Mouse (Mus musculus) intestine, embryonic 14.5 days (tissue): ENCODE results near the gene Slco3a1. TPM values are rescaled to one million over a fixed set of nuclear protein-coding genes. Genes with fewer than 3 reads are reported as not detected.

Experiments used
- ATAC-seq: fragments of 200-750 bp; cut with Nextera tagmentation; replicated peaks from 2 replicates; pipeline ENCODE4 v1.8.0; 2017; ENCODE audit warnings: low read depth, moderate number of reproducible peaks, moderate TSS enrichment, moderate library complexity; ENCODE audit not compliant: low FRiP score, low TSS enrichment
- DNase-seq: peaks from one replicate; pipeline ENCODE4 v3.0.0-alpha.2; 2018; ENCODE audit warnings: low spot score
- H3K27ac ChIP-seq: fragments of 300-500 bp; sonication (generic); 2 replicates; pipeline ENCODE4 v1.5.1; 2014; ENCODE audit warnings: low read depth, mild to moderate bottlenecking, control low read depth
- H3K27me3 ChIP-seq: fragments of 300-500 bp; sonication (generic); replicated peaks from 2 replicates; pipeline ENCODE4 v1.6.1; 2014; ENCODE audit warnings: low read length, control low read depth; ENCODE audit not compliant: control insufficient read depth, insufficient read depth
- H3K36me3 ChIP-seq: fragments of 300-500 bp; sonication (generic); 2 replicates; pipeline ENCODE4 v1.6.1; 2014; ENCODE audit warnings: low read length, control low read depth; ENCODE audit not compliant: control insufficient read depth, insufficient read depth
- H3K4me1 ChIP-seq: fragments of 300-500 bp; sonication (generic); replicated peaks from 2 replicates; pipeline ENCODE4 v1.6.1; 2014; ENCODE audit warnings: low read length, control low read depth, mixed read lengths; ENCODE audit not compliant: control insufficient read depth, insufficient read depth
- H3K4me2 ChIP-seq: fragments of 300-500 bp; sonication (generic); 2 replicates; pipeline ENCODE4 v1.6.1; 2014; ENCODE audit warnings: low read length
- H3K4me3 ChIP-seq: fragments of 300-500 bp; sonication (generic); 2 replicates; pipeline ENCODE4 v1.5.1; 2014; ENCODE audit warnings: low read depth, low read length, control low read depth, mixed read lengths
- H3K9ac ChIP-seq: fragments of 300-500 bp; sonication (generic); 2 replicates; pipeline ENCODE4 v1.6.1; 2014; ENCODE audit warnings: mild to moderate bottlenecking, low read length
- H3K9me3 ChIP-seq: fragments of 300-500 bp; sonication (generic); 2 replicates; pipeline ENCODE4 v1.6.1; 2016; ENCODE audit warnings: low read length, control low read depth; ENCODE audit not compliant: control insufficient read depth
- WGBS: fragments of 180-500 bp; shearing (Covaris S2); extraction: QIAGEN DNeasy Blood & Tissue Kit; methylation state at CpG from one replicate; pipeline ENCODE4 v1.1.7; 2014; 5-methylcytosine and 5-hydroxymethylcytosine counted together
- polyA plus RNA-seq: library from polyadenylated mRNA; unstranded; fragments of >200 nt; fragmentation: Nextera tagmentation; extraction: Ambion mirVana; gene quantifications from 2 replicates; pipeline ENCODE4 v1.2.1, GENCODE M21; 2014

Gene Slco3a1
- polyA plus RNA-seq, 1 experiment from 2014 or later = 7.9 TPM

- no peaks in the 10 kb centered on the region for H3K9me3 ChIP-seq
- DNase-seq (no peak), ATAC-seq (no peak)
- no peak overlapping the region for H3K4me2 ChIP-seq
- no peaks in the 10 kb centered on the region for H3K36me3 ChIP-seq
- no peaks in the 10 kb centered on the region for H3K4me1 ChIP-seq
- 92% methylated on average over 7 of the region's 7 CpGs for WGBS
- no peak overlapping the region for H3K9ac ChIP-seq
- no peaks in the 10 kb centered on the region for H3K27me3 ChIP-seq
- no peak overlapping the region for H3K4me3 ChIP-seq
- H3K27ac ChIP-seq = no peak overlapping the region
Measured at GRCm38 (mm10) chr7:74540933-74541725, 13.5 kb downstream of the Slco3a1 start.

GRCm38 (mm10) chr7:74536186-74536585 lies 18.4 kb downstream of the Slco3a1 start:
- ATAC-seq (no peak), DNase-seq (no peak)
- H3K9ac ChIP-seq = no peak overlapping the region
- H3K4me1 ChIP-seq = no peaks in the 10 kb centered on the region
- WGBS = 80% methylated on average over 4 of the region's 4 CpGs
- no peaks in the 10 kb centered on the region for H3K36me3 ChIP-seq
- H3K27me3 ChIP-seq = no peaks in the 10 kb centered on the region
- no peak overlapping the region for H3K27ac ChIP-seq
- no peak overlapping the region for H3K4me2 ChIP-seq
- no peak overlapping the region for H3K4me3 ChIP-seq
- H3K9me3 ChIP-seq = no peaks in the 10 kb centered on the region

- H3K36me3 ChIP-seq = no peaks in the 10 kb centered on the region
- no peak overlapping the region for H3K4me3 ChIP-seq
- DNase-seq (no peak), ATAC-seq (no peak)
- H3K4me1 ChIP-seq = no peaks in the 10 kb centered on the region
- WGBS = 86% methylated on average over 7 of the region's 7 CpGs
- no peak overlapping the region for H3K4me2 ChIP-seq
- H3K9ac ChIP-seq = no peak overlapping the region
- no peak overlapping the region for H3K27ac ChIP-seq
- no peaks in the 10 kb centered on the region for H3K9me3 ChIP-seq
- H3K27me3 ChIP-seq = no peaks in the 10 kb centered on the region
Measured at GRCm38 (mm10) chr7:74531468-74532097, 23.0 kb downstream of the Slco3a1 start.

DNA sequence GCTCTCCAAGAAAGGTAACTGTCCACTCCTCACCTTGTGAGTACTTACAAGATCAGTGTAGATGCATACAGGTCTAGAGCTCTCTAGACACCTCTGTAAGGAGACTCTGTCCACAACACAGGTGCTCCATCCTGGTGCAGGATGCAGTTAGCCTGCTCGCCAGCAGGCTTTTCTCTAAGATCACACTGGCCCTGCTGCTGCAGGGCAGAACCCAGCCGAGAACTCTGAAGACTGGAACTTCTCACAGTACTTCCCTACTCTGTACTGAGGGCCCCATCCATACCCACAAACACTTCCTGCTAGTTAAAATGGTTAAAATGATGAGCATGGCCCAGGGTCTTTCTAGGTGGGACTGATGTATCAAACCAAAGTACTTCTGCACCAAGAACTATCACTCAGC lies 24.7 kb downstream of the Slco3a1 start:
- H3K4me2 ChIP-seq = no peak overlapping the region
- no peaks in the 10 kb centered on the region for H3K36me3 ChIP-seq
- no peaks in the 10 kb centered on the region for H3K4me1 ChIP-seq
- H3K9me3 ChIP-seq = no peaks in the 10 kb centered on the region
- H3K9ac ChIP-seq = no peak overlapping the region
- WGBS = 78% methylated on average over 2 of the region's 2 CpGs
- H3K27me3 ChIP-seq = no peaks in the 10 kb centered on the region
- H3K4me3 ChIP-seq = no peak overlapping the region
- H3K27ac ChIP-seq = no peak overlapping the region
- DNase-seq (no peak), ATAC-seq (no peak)

DNA sequence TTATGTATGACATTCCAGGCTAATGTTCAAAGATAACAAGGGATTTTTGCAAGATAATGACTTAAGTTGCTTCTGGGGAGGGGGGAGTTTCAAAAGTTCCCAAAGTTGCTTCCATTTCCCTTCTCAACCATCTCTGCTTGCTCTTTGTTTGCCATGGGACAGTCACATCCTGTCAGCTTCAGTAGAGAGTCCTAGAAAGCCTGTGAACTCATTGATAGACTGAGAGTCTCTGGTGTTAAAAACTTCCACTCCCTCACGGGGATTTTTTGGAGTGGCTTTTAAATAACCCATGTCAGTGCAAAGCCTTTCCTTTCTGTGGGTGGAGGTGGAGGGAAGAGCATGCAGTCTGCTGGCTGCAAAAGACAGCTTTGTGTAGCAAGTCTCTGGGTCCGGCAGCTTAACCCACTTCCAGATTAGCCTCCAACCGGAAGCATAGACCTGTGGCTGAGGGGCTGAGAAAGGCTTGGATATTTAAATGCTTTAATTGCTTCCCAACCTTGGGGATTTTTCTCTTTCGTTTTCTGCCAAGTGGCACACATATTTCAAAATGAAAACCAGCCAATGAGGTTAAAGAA lies 25.3 kb downstream of the Slco3a1 start:
- Histone ChIP-seq H3K27ac (no peak overlapping the region), H3K4me1 (no peaks in the 10 kb centered on the region), H3K27me3 (no peaks in the 10 kb centered on the region), H3K4me2 (no peak overlapping the region), H3K9me3 (no peaks in the 10 kb centered on the region), H3K9ac (no peak overlapping the region), H3K4me3 (no peak overlapping the region), H3K36me3 (no peaks in the 10 kb centered on the region)
- DNase-seq (no peak), ATAC-seq (no peak)
- WGBS = 48% methylated on average over 4 of the region's 4 CpGs

DNA sequence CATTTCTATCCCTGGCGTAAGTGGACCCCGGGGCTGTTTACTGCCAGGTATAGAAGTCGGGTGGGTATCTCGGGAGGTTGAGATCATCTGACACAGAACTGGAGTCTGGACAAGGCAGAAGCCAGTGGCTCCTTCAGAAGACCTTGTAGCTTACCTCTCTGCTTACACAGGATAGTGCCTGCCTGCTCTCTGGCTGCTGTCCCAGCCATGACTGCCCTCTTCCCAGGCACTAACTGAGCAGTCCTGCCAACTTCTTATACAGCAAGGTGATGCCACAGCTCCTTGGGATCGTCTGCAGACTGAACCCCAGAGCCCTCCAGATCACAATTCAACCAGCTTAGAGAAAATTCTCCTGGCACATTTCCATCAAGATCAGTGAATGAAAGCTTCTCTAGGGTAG lies 26.4 kb downstream of the Slco3a1 start:
- H3K4me1 ChIP-seq = no peaks in the 10 kb centered on the region
- H3K36me3 ChIP-seq = no peaks in the 10 kb centered on the region
- 85% methylated on average over 5 of the region's 5 CpGs for WGBS

GRCm38 (mm10) chr7:74527689-74528088 lies 26.9 kb downstream of the Slco3a1 start:
- H3K27ac ChIP-seq = no peak overlapping the region
- no peak overlapping the region for H3K4me3 ChIP-seq
- 82% methylated on average over 6 of the region's 6 CpGs for WGBS
- H3K36me3 ChIP-seq = no peaks in the 10 kb centered on the region
- H3K4me1 ChIP-seq = no peaks in the 10 kb centered on the region
- no peaks in the 10 kb centered on the region for H3K9me3 ChIP-seq
- no peak overlapping the region for H3K4me2 ChIP-seq
- ATAC-seq (no peak), DNase-seq (no peak)
- H3K27me3 ChIP-seq = no peaks in the 10 kb centered on the region
- no peak overlapping the region for H3K9ac ChIP-seq

More for the DNA sequence above, 26.4 kb downstream of the Slco3a1 start:
- H3K4me3 ChIP-seq = no peak overlapping the region
- ATAC-seq (no peak), DNase-seq (no peak)
- no peaks in the 10 kb centered on the region for H3K9me3 ChIP-seq
- H3K27ac ChIP-seq = no peak overlapping the region
- no peak overlapping the region for H3K9ac ChIP-seq
- no peak overlapping the region for H3K4me2 ChIP-seq
- no peaks in the 10 kb centered on the region for H3K27me3 ChIP-seq

GRCm38 (mm10) chr7:74526030-74526429 lies 28.6 kb downstream of the Slco3a1 start:
- ATAC-seq (no peak), DNase-seq (no peak)
- no peaks in the 10 kb centered on the region for H3K27me3 ChIP-seq
- H3K27ac ChIP-seq = no peak overlapping the region
- no peaks in the 10 kb centered on the region for H3K36me3 ChIP-seq
- WGBS = 74% methylated on average over 4 of the region's 4 CpGs
- H3K4me3 ChIP-seq = no peak overlapping the region
- H3K9me3 ChIP-seq = no peaks in the 10 kb centered on the region
- H3K4me1 ChIP-seq = no peaks in the 10 kb centered on the region
- no peak overlapping the region for H3K9ac ChIP-seq
- no peak overlapping the region for H3K4me2 ChIP-seq
